ENCODE assay signal across 26 mouse cellular contexts in the genomic region with DNA sequence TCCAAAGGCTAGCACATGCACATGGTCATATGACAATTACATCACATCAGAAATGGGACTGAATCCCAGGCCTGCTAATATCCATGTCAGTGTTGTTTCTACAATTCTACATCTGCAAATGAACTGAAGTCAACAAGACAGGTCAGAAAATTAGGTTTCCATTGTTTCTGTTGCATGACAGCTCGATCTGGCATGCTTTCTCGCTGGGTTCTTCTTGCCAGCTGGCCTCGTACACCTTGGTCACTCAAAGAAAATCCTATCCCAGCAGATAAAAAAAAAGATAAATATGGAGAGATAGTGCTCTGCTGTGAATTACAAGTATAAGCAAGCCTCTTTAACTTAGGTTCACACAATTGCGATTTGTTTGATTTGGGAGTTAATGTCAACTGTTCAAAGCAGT.
"Had no signal": no experiment of that assay in that cellular context is flagged by ENCODE, and none has a peak within 500 bp of the region (broad histone marks: within the 10 kb centered on the region; RNA-seq: fewer than 3 reads in every experiment).

No protein-coding gene starts in this region.

- ATAC-seq: hindbrain, embryonic 16.5 days; intestine, embryonic 16.5 days; liver, embryonic 12.5 days had no signal

- H3K4me1 ChIP-seq: heart, embryonic 10.5 days; heart, embryonic 12.5 days; hindbrain, embryonic 10.5 days; hindbrain, embryonic 12.5 days; kidney, embryonic 15.5 days; limb, embryonic 13.5 days; limb, embryonic 15.5 days; liver, embryonic 12.5 days had no signal

- H3K27me3 ChIP-seq: heart, embryonic 12.5 days; hindbrain, embryonic 12.5 days; kidney, embryonic 15.5 days; limb, embryonic 13.5 days; limb, embryonic 15.5 days; liver, embryonic 12.5 days had no signal

- H3K4me3 ChIP-seq: gastrocnemius, adult 2 months; heart, embryonic 10.5 days; heart, embryonic 12.5 days; hindbrain, embryonic 10.5 days; hindbrain, embryonic 12.5 days; kidney, embryonic 15.5 days; limb, embryonic 13.5 days; limb, embryonic 15.5 days; liver, embryonic 12.5 days had no signal

- DNase-seq: gastrocnemius, adult 2 months; gastrocnemius, postnatal 10 days; gastrocnemius, postnatal 25 days; heart, adult 18-20 months; heart, postnatal 10 days; heart, postnatal 4 days; kidney, adult 11 months; kidney, adult 2 months; kidney, adult 9 months; kidney, postnatal 14 days; kidney, postnatal 36 days; layer of hippocampus, adult 9-11 months; layer of hippocampus, postnatal 36 days had no signal

- H3K27ac ChIP-seq: gastrocnemius, adult 2 months; heart, embryonic 10.5 days; hindbrain, embryonic 10.5 days; hindbrain, embryonic 12.5 days; hindbrain, embryonic 14.5 days; kidney, embryonic 15.5 days; kidney, postnatal 0 days; limb, embryonic 13.5 days; limb, embryonic 15.5 days; liver, embryonic 12.5 days; liver, embryonic 14.5 days had no signal

- H3K36me3 ChIP-seq: heart, embryonic 10.5 days; heart, embryonic 12.5 days; hindbrain, embryonic 10.5 days; hindbrain, embryonic 12.5 days; kidney, embryonic 15.5 days; limb, embryonic 13.5 days; limb, embryonic 15.5 days; liver, embryonic 12.5 days had no signal
